4 mouse cellular contexts compared by ENCODE assay signal in the genomic region with DNA sequence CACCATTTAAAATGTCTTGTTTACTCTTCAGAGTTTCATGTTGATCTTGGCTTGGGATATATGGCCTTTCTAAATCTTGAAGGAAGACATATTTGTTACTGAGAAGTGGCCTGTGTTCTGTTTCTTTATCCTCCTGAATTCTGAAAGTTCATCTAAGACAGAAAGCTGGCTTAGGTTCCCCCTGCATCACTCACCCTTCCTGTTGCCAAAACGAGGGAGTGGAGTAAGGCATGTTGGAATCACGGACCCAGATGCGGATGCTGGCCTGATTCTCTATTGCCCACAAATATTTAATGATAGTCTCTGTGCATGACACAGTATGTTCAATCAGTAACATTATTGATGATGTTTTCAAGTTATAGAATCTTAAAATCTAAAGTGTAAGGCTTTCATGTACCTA.
"Had no signal": no experiment of that assay in that cellular context is flagged by ENCODE, and none has a peak within 500 bp of the region (broad histone marks: within the 10 kb centered on the region; RNA-seq: fewer than 3 reads in every experiment).

No protein-coding gene starts in this region.

- H3K9me3 ChIP-seq: liver, embryonic 13.5 days had no signal

- H3K36me3 ChIP-seq: liver, embryonic 13.5 days had no signal

- H3K4me1 ChIP-seq: liver, embryonic 13.5 days had no signal

- H3K27me3 ChIP-seq: liver, embryonic 13.5 days had no signal

- H3K9ac ChIP-seq: liver, embryonic 13.5 days had no signal

- H3K4me3 ChIP-seq: left cerebral cortex, adult 2 months; liver, embryonic 13.5 days had no signal

- H3K4me2 ChIP-seq: liver, embryonic 13.5 days; midbrain, embryonic 11.5 days had no signal

- H3K27ac ChIP-seq: left cerebral cortex, adult 2 months; liver, embryonic 13.5 days; stomach, postnatal 0 days had no signal
